Mouse (Mus musculus): ENCODE measurements at regions not wholly inside any gene's neighbourhood (a gene's known extent, or its start where the extent isn't known, plus 50 kb on each side); places are given as distances from the start of the nearest gene placed in this dataset.

- no peak overlapping the region for H3K27ac ChIP-seq (ENCODE audit: insufficient read depth, low read depth)
- H3K36me3 ChIP-seq (replicated peaks in 1 of 2; ENCODE audit: control insufficient read depth in 1 of 2, insufficient read depth in 1 of 2, low read length in 1 of 2): no peaks in the 10 kb centered on the region
- no peaks in the 10 kb centered on the region for H3K27me3 ChIP-seq (replicated peaks)
- H3K4me2 ChIP-seq (ENCODE audit: insufficient read depth, low read depth, poor library complexity, severe bottlenecking): no peak overlapping the region
- dilution Hi-C loops (cut with MboI; ENCODE audit: extremely low pct_ligation_motif_present, extremely low pct_unique_long_range_greater_than_20kb, low sequenced_read_pairs) (no loop called here), in situ Hi-C loops (cut with MboI; ENCODE audit: low pct_ligation_motif_present, low pct_unique_long_range_greater_than_20kb, low sequenced_read_pairs) (no loop called here)
- H3K79me2 ChIP-seq (replicated peaks; ENCODE audit: control insufficient read depth, extremely low read depth, insufficient read depth, poor library complexity, severe bottlenecking): no peaks in the 10 kb centered on the region
- H3K4me1 ChIP-seq (ENCODE audit: control insufficient read depth in 1 of 2, insufficient read depth in 2 of 2): no peaks in the 10 kb centered on the region
- H3K9me3 ChIP-seq (replicated peaks; ENCODE audit: low read length): no peaks in the 10 kb centered on the region
- H3K4me3 ChIP-seq (replicated peaks in 1 of 3; ENCODE audit: low read depth in 2 of 3, low read length in 2 of 3, poor library complexity in 1 of 3): no peak overlapping the region
- no peak overlapping the region for H3K9ac ChIP-seq (ENCODE audit: insufficient read depth, low read depth)
- no peak for TF ChIP-seq GABPA (IDR thresholded peaks at IDR 0.05; ENCODE audit: insufficient replicate concordance, low read depth, low read length)
- TF ChIP-seq KAT2A (IDR thresholded peaks at IDR 0.05; ENCODE audit: insufficient replicate concordance, low read length): no peak
- TF ChIP-seq SMC3 (IDR thresholded peaks at IDR 0.05; ENCODE audit: low read depth, low read length): no peak
- no peak for TF ChIP-seq PAX5 (IDR thresholded peaks at IDR 0.05; ENCODE audit: low read length)
- no peak for TF ChIP-seq BHLHE40 (IDR thresholded peaks at IDR 0.05; ENCODE audit: low read depth, low read length)
- TF ChIP-seq MYC (IDR thresholded peaks at IDR 0.05; ENCODE audit: low read depth, low read length): no peak
- DNase-seq (ENCODE audit: extremely low read depth): no peak
These were observed 221.4 kb upstream of the Tbx18 start for GRCm38 (mm10) chr9:87952426-87952825.

- Histone ChIP-seq H3K36me3 (replicated peaks in 1 of 2; ENCODE audit: control insufficient read depth in 1 of 2, insufficient read depth in 1 of 2, low read length in 1 of 2) (no peaks in the 10 kb centered on the region), H3K4me3 (replicated peaks in 1 of 3; ENCODE audit: low read depth in 2 of 3, low read length in 2 of 3, poor library complexity in 1 of 3) (no peak overlapping the region), H3K27ac (ENCODE audit: insufficient read depth, low read depth) (no peak overlapping the region), H3K79me2 (replicated peaks; ENCODE audit: control insufficient read depth, extremely low read depth, insufficient read depth, poor library complexity, severe bottlenecking) (no peaks in the 10 kb centered on the region), H3K4me2 (ENCODE audit: insufficient read depth, low read depth, poor library complexity, severe bottlenecking) (no peak overlapping the region), H3K27me3 (replicated peaks) (no peaks in the 10 kb centered on the region), H3K9me3 (replicated peaks; ENCODE audit: low read length) (no peaks in the 10 kb centered on the region), H3K4me1 (ENCODE audit: control insufficient read depth in 1 of 2, insufficient read depth in 2 of 2) (no peaks in the 10 kb centered on the region), H3K9ac (ENCODE audit: insufficient read depth, low read depth) (no peak overlapping the region)
- TF ChIP-seq RAD21 (IDR thresholded peaks at IDR 0.05; ENCODE audit: low read depth, low read length) (no peak), CHD1 (IDR thresholded peaks at IDR 0.05; ENCODE audit: low read depth, low read length) (no peak), MAX (IDR thresholded peaks at IDR 0.05; ENCODE audit: low read length) (no peak), RCOR1 (conservative IDR thresholded peaks at IDR 0.05; ENCODE audit: low read depth, low read length) (no peak), SIN3A (IDR thresholded peaks at IDR 0.05; ENCODE audit: low read length) (no peak), ELF1 (IDR thresholded peaks at IDR 0.05; ENCODE audit: low read depth, low read length) (no peak), JUN (IDR thresholded peaks at IDR 0.05; ENCODE audit: insufficient read depth, low read depth, low read length) (no peak), TCF12 (IDR thresholded peaks at IDR 0.05; ENCODE audit: low read depth, low read length) (no peak), IRF4 (IDR thresholded peaks at IDR 0.05; ENCODE audit: low read depth, low read length) (no peak), ZMIZ1 (IDR thresholded peaks at IDR 0.05; ENCODE audit: low read depth, low read length) (no peak), CTCF (conservative IDR thresholded peaks at IDR 0.05 in 1 of 2, IDR thresholded peaks at IDR 0.05 in 1 of 2; ENCODE audit: low read depth in 2 of 2, low read length in 2 of 2) (no peak), MEF2A (IDR thresholded peaks at IDR 0.05; ENCODE audit: borderline replicate concordance, low read depth, low read length) (no peak), ZKSCAN1 (IDR thresholded peaks at IDR 0.05; ENCODE audit: borderline replicate concordance, low read depth, low read length) (no peak), MXI1 (IDR thresholded peaks at IDR 0.05; ENCODE audit: low read depth, low read length) (no peak), USF2 (conservative IDR thresholded peaks at IDR 0.05; ENCODE audit: low read depth, low read length) (no peak), KAT2A (IDR thresholded peaks at IDR 0.05; ENCODE audit: insufficient replicate concordance, low read length) (no peak), E2F4 (IDR thresholded peaks at IDR 0.05; ENCODE audit: insufficient replicate concordance, low read depth, low read length) (no peak), POLR2A (IDR thresholded peaks at IDR 0.05; ENCODE audit: low read depth, low read length) (no peak)
- no peak for DNase-seq (ENCODE audit: extremely low read depth)
- in situ Hi-C loops (cut with MboI; ENCODE audit: low pct_ligation_motif_present, low pct_unique_long_range_greater_than_20kb, low sequenced_read_pairs) (no loop called here), dilution Hi-C loops (cut with MboI; ENCODE audit: extremely low pct_ligation_motif_present, extremely low pct_unique_long_range_greater_than_20kb, low sequenced_read_pairs) (no loop called here)
These were observed 223.9 kb upstream of the Tbx18 start for GRCm38 (mm10) chr9:87954941-87955340.
